Mouse (Mus musculus): Measurements from ENCODE around the gene 1700020N01Rik.

Gene 1700020N01Rik

DNA sequence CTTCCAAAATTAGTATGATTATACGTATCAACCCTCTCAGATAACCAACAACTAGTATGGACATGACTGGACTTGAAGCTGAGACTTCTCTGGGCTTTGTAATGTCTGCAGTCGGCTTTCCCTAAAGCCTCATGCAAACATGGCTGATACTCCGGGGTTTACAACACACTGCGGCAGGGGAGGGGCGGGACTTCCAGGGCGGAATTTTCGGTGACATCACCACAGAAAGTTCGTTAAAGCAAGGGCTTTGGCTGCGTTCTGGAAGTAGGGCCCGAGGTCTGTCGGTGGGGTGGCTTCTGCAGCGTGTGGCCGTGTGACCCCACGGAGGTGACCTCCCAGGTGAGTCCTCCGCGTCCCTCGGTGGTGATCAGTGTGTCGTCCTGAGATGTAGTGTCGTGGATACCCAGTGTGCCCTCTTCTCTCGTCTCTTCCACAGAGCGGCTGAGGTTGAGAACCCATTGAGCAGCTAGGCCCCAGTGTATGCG lies at the start of gene 1700020N01Rik:
TSS of gene 1700020N01Rik (plus strand) at position 250 of the 485 bp plus-strand sequence.
- in situ Hi-C loops (cut with MboI; ENCODE audit: low sequenced_read_pairs) = no loop called here

DNA sequence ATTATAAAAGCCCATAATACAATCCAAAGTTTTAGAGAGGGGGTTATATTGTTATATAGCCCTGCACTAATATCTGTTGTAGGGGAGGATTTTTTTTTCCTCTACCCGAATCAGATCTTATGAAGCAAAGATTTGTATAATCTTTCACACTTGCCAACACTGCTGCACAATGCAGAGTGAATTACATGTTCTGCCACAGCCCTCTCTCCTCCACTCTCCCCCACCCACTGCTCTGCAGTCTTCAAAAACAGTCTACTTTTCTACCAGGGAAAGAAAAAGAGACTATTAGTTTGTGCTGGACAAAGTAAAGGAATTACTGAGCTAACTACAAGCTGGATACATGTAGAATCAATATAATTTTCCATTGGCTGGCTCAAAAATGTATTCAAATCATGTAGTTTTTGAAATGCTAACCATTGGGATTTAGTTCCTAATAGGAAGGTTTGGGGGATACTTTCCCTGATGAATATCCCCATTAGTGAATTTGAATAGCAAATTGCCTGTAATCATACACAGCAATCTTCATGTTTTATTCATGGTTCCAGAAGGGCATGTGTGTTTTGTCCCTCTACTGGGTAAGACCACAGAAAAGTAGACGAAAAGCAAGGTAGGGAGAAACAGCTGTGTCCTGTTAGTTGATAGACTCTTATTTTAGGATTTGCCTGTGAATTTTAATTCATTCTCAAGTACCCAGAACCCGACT lies 49.2 kb upstream of the 1700020N01Rik start:
- in situ Hi-C loops (cut with MboI; ENCODE audit: low sequenced_read_pairs) = no loop called here

DNA sequence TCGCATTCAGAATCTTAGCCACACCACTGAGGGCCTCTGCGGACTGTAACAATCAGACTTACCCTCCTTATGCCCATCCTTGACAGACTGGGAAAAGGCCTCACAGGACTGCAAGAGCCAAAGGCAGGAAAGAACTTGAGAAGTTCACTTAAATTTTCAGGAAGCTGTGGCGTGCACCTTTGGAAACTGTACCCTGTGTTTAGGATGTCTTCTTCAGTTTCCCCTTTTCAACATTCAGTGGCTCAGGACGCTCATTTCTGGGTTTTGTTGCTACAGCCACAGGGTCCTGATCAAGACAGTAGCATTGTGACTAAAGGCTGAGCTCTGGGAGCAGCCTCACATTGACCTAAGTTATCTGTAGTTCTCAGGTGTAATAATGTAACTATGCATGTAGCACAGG lies 48.2 kb upstream of the 1700020N01Rik start:
- in situ Hi-C loops (cut with MboI; ENCODE audit: low sequenced_read_pairs) = no loop called here

DNA sequence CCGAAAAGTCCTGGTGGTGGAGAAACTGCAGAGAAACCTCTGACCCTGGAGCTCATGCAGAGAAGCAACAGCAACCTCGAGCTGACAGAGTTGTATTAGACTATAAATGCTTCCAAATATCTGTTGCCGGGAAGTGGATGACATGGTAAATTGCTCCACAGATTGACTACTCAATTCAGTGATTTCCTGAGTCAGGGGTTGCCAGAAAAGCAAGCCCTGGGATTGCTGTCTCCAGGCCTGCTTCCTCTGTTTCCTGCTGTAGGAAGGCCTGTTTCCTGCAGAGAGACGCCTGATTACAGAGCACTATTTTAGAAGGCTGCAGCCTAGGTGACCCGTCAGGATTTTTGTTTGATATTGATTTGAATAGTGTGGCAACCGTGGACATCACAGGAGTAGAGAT lies 47.5 kb upstream of the 1700020N01Rik start:
- in situ Hi-C loops (cut with MboI; ENCODE audit: low sequenced_read_pairs) = no loop called here

DNA sequence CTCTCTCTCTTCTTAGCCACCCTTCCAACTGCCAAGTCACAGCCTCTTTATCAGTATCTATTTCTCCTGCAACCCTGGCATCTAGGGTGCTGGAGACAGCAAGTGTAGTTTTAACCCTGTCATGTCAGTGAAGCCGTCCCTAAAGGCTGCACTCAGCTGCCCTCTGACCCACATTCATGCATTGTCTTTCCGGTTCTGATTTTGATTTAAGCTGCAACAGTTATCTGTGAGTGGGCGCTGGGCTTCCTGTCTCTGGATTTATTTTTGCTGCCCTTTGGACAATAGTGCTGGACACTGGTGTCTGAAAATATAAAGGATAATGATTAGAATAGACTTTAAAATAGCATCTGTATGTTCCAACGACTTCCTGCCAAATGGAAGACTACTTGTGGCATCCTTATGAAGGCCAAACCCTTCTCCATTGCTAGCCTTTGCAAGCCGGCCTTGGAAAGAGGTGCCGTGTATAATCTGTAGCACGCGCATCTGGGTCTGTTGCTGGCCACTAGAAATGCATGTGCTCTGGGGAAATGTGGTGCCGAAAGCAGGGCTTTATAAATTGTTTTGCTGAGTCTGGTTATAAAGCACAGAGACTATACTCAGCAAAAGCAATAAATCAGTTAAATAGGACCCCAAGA lies 44.0 kb upstream of the 1700020N01Rik start:
- in situ Hi-C loops (cut with MboI; ENCODE audit: low sequenced_read_pairs) = no loop called here

DNA sequence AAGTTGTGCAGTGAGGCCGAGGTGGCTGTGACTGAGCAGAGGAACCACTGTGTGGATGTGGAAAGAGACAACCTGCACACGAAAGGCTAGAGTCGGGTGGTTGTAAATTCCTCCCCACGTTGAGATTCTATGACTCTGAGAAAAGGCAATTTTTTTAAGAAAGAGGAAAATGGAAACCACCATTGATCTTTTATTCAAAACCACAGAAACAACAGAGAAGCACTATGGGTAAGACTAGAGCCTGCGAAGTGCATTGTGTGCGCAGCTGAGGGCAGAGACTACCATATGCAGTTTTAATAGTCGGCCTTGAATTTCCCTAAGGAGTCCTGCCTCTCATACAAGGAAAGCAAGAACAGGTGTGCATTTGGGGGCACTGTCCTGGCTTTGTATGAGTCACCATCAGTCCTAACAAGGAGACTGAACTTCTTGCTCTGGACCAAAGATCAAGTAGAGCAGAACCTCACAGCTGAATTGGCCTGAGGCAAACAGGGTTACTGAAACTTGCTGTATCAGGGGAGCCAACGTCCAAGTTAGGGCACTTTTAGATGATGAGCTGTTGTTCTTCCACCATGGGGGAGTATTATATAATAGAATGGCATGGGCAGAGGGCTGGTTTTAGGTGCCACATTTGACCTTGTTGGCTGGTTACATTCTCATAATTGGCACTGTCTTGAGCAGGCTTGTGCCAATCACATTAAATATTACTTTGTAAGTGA lies 39.8 kb upstream of the 1700020N01Rik start:
- in situ Hi-C loops (cut with MboI; ENCODE audit: low sequenced_read_pairs) = no loop called here

DNA sequence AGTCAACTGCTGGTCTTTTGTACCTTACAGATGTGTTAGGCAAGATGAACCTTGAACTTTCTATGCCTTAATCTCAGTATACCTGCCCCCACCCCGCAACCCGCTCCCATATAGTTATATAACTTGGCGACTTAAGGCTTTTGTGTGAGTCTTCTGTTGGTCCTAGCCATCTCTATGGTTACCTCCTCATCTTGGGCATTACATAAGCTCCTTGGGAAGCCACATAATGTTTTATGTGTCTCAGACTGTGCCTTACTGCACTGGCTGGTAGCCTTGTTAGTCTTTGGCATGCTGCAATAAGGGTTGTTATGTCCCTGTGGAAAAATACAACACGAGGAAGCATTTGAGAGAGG lies 39.3 kb upstream of the 1700020N01Rik start:
- in situ Hi-C loops (cut with MboI; ENCODE audit: low sequenced_read_pairs) = no loop called here

DNA sequence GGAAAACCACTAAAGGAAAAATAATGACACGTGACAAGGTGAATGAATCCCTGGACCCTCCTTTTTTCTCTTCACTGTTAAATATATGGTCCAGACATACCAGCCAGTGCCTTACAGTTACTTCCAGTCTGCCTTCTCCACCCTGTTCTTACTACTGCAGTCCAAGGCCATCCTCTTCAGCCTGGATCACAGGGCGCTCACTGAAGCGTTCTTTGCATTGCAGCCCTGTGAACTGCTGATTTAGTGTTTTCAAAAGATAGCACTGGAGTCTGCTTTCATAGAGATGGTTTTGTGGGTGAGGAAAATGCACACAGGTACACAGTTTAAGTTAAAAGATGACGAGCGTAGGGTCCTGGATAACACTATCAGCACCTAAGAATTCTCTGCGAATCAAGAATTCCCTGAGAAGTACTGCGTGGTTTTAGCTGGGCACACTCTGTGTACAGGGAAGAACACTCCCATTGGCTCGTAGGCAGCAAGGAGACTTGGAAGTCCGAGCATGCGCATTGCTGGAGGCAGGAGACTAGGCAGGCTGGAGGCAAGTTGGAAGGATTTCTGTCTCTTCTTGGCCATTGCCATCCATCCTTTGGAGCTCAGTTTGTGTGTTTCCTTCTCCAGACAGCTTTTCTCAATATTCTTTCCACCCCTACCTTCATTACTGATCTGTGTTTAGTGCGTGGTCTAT lies 37.9 kb upstream of the 1700020N01Rik start:
- in situ Hi-C loops (cut with MboI; ENCODE audit: low sequenced_read_pairs) = no loop called here

DNA sequence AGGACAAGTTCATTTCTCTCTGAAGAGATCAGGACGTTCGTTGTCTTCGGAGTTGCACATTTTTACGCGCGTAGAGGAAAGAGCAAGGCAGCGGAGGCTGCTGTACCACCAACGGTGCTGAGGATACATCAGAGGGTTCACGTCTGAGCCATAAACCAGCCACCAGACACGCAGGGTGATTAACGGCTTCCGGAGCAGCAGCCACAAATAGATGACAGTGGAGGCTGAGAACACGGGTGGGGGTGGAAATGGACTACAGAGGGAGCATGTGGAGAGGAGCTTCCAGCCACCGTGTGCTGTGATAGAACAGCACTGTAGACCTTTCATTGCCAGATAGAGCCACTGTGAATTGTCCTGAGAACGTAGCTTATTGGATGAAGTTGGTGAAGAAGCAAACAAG lies 33.2 kb upstream of the 1700020N01Rik start:
- in situ Hi-C loops (cut with MboI; ENCODE audit: low sequenced_read_pairs) = no loop called here

DNA sequence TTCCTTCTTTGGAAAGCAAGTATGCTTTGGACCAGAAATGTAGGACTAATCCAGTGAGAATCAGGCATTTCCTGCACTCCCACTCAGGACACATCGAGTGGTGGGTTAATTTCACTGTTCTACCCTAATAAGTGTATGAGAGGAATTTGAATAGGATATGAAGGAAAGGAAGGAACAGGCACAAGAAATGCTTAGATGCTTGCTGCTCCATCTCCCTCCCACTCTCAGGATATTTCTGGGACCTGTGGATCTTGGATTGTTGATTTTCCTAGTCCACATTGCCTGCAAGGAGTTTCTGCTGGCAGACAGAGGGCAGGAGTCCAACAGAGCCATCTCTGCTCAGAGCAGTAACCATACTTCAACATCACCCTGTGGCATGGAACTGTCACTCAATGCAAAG lies 31.8 kb upstream of the 1700020N01Rik start:
- in situ Hi-C loops (cut with MboI; ENCODE audit: low sequenced_read_pairs) = no loop called here

DNA sequence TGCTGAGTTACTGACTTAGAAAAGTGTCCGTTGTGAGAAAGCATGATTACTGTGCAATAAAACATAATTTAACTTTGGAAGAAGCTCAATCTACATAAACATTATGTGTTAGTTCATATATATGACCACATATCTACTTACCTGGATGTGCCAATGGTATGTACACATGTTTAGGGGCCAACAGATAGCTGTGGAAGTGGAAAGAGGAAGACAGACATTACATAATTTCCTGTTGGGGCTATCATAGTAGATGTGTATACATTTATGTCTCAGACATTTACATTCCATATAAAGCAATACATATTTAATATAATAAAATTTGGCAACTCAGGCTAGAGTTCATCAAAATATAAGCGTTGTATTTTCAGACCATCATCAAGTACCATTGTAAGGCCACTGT lies 29.5 kb upstream of the 1700020N01Rik start:
- in situ Hi-C loops (cut with MboI; ENCODE audit: low sequenced_read_pairs) = no loop called here

DNA sequence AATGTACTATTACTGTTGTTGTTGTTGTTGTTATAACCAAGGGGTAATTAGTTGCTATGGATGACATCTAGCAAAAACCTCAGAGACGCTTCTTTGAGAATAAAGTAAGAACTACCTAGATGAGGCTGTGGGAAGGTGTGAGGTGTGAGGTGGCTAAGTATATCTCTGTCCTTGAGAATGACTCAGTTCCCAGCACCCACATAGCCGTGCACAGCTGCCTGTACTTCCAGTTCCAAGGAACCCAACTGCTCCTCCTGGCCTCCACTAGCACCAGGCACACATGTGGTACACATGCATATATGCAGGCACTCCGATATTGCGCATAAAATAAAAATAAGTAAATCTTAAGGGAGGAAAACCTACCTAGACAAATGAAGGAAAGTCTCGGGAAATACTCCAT lies 28.8 kb upstream of the 1700020N01Rik start:
- in situ Hi-C loops (cut with MboI; ENCODE audit: low sequenced_read_pairs) = no loop called here

DNA sequence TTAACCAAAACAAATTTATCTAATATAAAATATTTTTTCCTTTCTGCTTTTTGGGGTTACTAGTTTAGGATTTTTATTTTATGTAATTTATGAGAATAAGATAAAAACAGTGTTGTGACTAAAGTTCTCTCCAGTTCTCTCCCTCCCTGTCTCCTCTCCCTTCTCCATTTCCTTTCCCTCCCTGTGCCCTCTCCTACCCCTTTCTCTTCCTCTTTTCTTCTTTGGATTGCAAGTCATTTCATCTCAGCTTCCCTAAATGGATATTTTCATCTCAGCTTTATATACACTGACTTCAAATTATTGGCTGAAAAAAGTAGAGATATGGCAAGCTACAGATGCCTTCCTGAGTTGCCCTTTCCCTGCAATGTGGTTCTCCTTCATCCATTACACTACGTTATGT lies 26.9 kb upstream of the 1700020N01Rik start:
- in situ Hi-C loops (cut with MboI; ENCODE audit: low sequenced_read_pairs) = no loop called here

DNA sequence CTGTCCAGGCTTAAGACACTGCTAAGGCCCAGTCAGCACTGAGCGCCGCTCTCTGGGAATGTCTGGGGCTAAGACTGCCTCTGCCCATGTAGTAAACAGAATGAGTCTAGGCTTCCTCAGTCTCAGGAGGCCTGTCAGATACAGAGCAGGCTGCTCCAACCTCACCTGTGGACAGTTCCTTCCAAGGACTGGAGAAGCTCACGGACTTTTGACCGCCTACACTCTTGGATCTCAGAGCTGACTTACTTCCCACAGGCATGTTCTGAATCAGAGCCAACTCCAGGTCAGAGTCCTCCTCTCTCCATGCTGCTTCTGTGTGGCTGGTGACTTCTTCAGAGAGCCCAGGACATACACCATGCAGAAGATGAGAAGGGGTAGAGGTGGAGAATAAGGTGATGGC lies 21.3 kb upstream of the 1700020N01Rik start:
- in situ Hi-C loops (cut with MboI; ENCODE audit: low sequenced_read_pairs) = no loop called here

DNA sequence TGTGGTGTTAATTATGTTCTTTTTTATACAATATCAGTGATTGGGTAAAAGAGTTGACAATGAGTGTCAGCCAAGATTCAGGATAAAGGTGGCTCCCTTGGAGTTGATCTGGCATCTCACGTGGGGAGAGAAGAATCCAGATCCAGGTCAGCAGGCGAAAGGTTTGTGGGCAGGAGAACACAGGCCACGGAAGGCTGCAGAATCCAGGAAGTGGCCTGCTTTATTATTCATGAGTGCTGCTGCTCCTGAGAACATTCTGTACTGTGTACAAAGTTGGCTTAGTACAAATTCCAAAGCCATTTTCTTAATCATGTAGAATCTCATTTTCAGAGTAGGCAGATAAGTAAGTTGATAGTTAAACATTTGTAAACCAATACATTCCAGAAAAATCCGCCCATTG lies 19.2 kb upstream of the 1700020N01Rik start:
- in situ Hi-C loops (cut with MboI; ENCODE audit: low sequenced_read_pairs) = no loop called here

DNA sequence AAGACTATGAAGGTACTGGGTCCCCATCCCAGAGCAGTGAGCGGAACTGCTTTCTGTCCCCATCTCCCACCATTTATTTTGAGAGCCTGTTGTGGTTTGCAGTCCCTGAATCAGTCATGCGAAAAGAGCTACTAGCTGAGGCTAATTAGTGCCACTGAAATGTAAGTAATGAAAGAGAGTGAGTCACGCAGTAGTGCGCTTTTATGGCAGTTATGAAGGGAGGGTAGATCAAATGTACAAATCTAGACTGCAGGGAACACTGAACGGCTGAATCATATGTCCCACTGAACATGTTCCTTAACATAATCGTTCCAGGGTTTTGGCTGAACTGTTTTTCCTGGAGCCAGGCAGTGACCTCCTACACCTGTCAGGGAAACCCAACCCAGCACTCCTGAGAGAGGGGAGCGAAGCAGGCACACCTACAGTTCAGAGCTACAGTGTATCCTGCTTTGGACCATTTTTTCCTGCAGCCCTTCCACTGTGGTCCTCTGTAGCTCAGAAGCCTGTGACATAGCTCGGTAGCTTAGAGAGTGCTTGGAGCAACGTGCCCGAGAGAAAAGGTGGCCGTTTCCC lies 17.1 kb upstream of the 1700020N01Rik start:
- in situ Hi-C loops (cut with MboI; ENCODE audit: low sequenced_read_pairs) = no loop called here

DNA sequence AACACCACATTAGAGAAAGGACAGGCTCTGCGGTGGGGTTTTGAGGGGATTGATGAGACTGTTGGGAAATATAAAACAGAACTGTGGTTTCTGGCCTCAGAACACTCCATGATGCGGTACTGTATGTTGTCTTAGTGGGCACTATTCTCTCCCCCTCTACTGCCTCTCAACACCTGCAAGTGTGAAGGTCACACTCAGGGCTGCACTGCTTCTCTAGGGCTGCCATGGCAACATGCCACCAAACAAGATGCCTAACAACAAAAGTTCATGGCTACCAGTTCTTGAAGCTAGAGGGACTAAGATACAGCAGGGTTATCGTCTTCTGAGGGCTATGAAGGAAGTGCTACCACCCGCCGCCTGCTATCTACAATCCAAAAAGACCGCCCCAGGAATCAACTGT lies 15.1 kb upstream of the 1700020N01Rik start:
- in situ Hi-C loops (cut with MboI; ENCODE audit: low sequenced_read_pairs) = no loop called here

DNA sequence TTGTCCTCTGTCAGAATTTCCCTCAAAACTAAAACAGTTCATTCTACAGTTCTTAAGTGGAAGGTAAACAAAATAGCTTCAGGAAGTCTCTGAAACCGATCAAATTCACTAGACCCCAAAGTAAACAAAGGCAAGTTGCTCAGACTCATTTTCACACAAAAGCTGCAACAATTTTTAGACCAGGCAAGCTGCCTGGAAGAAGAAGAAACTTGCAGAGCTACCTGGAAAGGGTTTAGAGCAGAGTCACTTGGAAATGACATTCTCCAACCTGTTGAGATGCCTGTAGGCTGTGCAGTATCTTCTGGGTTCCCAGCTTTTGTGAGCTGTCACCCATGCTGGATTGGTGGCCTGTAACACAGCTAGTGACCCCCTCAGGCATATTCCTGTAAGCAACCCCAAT lies 11.4 kb upstream of the 1700020N01Rik start:
- in situ Hi-C loops (cut with MboI; ENCODE audit: low sequenced_read_pairs) = no loop called here

DNA sequence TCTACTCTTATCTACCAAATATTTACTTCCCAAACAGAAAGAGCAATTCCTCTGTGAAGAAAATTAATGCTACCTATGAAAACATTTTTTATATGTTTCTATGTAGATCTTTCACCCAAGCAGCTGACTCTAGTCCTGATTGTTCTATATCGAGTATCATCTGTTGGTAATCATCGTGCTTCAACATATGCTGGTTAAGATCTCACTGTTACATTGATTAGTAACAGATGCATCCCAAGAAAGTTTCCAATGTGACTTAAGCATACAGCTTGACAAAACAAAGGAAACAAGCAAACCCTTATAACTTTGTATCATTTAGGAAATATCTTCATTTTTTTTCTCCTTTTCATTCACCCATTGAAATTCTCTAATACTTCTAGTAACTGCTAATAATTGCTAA lies 5.9 kb upstream of the 1700020N01Rik start:
- in situ Hi-C loops (cut with MboI; ENCODE audit: low sequenced_read_pairs) = no loop called here

DNA sequence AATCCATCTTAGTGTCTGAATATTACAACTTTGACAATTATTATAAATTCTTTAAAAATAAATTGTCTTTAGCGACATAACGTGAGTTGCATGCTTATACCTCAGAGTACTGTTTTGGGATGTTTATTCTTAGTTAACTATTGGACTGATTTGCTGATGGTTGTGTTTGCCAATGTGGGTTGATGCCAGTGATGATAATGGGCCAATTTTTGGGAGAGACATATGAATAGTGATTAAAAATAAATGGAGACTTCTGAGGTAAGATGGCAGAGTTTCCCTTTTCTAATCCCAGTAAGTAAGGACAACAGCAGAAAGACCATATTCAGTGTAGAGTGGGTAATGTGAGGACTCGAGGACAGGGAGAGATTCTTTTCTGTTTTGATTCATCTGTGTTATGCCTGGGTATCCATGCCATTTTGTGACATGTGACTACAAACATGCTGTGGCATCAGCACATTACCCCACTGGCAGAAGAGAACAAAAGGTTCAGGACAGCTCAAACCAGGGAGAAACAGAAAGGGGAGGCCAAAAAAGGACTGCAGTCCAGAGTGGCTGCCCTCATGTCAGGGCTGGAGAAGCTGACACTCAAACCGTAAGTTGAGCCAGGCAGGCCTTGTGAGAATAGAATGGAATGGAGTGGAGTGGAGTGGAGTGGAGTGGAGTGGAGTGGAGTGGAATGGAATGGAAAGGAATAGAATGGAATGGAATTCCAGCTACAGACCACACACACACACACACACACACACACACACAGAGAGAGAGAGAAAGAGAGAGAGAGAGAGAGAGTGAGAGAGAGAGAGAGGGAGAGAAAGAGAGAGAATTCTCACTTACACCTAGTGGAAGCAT lies 4.7 kb upstream of the 1700020N01Rik start:
- in situ Hi-C loops (cut with MboI; ENCODE audit: low sequenced_read_pairs) = no loop called here
